Mouse (Mus musculus) small intestine, adult 2 months (tissue): ENCODE measurements at regions not wholly inside any gene's neighbourhood (a gene's known extent, or its start where the extent isn't known, plus 50 kb on each side); places are given as distances from the start of the nearest gene placed in this dataset.

Experiments
- H3K27ac ChIP-seq: fragments of 200-500 bp; 2 replicates; pipeline ENCODE4 v1.5.1; 2012; ENCODE audit warnings: low read depth, low read length, control low read depth, inconsistent platforms; ENCODE audit not compliant: insufficient read depth
- H3K27me3 ChIP-seq: fragments of 200-500 bp; 2 replicates; pipeline ENCODE4 v1.6.1; 2012; ENCODE audit warnings: mild to moderate bottlenecking, moderate library complexity, low read length, inconsistent platforms; ENCODE audit not compliant: control insufficient read depth, insufficient read depth
- H3K36me3 ChIP-seq: fragments of 200-500 bp; 2 replicates; pipeline ENCODE4 v1.6.1; 2012; ENCODE audit warnings: mild to moderate bottlenecking, low read length, control low read depth, inconsistent platforms; ENCODE audit not compliant: control insufficient read depth, insufficient read depth
- H3K4me1 ChIP-seq: fragments of 200-500 bp; 2 replicates; pipeline ENCODE4 v1.6.1; 2012; ENCODE audit warnings: low read length, inconsistent platforms, mixed read lengths; ENCODE audit not compliant: control insufficient read depth, insufficient read depth, insufficient read length
- H3K4me3 ChIP-seq: fragments of 200-500 bp; 2 replicates; pipeline ENCODE4 v1.5.1; 2012; ENCODE audit warnings: low read depth, mild to moderate bottlenecking, control low read depth, inconsistent platforms, low read length, moderate library complexity
- CTCF ChIP-seq: fragments of 200-500 bp; IDR thresholded peaks from 2 replicates; pipeline ENCODE4 v1.5.1; 2012; ENCODE audit warnings: low read depth, mild to moderate bottlenecking, control low read depth, inconsistent platforms, low read length, moderate library complexity, mixed read lengths; ENCODE audit not compliant: insufficient replicate concordance, insufficient read length; ENCODE audit errors: extremely low read depth
- POLR2A ChIP-seq: fragments of 200-500 bp; IDR thresholded peaks from 2 replicates; pipeline ENCODE4 v1.6.1; 2012; ENCODE audit warnings: low read depth, mild to moderate bottlenecking, control low read depth, inconsistent platforms, low read length, moderate library complexity
- WGBS: fragments of 180-500 bp; shearing (Covaris S2); methylation state at CpG from one replicate; pipeline ENCODE4 v1.1.7; 2018; 5-methylcytosine and 5-hydroxymethylcytosine counted together

GRCm38 (mm10) chr4:105994390-105994798, 204.7 kb downstream of the Gm12728 start:
- Histone ChIP-seq H3K27me3 (no peaks in the 10 kb centered on the region), H3K36me3 (no peaks in the 10 kb centered on the region), H3K4me1 (no peaks in the 10 kb centered on the region), H3K4me3 (no peak overlapping the region), H3K27ac (no peak overlapping the region)
- TF ChIP-seq POLR2A, result no peak
- no peak for TF ChIP-seq CTCF
- 70% methylated on average over 14 of the region's 14 CpGs for WGBS

DNA sequence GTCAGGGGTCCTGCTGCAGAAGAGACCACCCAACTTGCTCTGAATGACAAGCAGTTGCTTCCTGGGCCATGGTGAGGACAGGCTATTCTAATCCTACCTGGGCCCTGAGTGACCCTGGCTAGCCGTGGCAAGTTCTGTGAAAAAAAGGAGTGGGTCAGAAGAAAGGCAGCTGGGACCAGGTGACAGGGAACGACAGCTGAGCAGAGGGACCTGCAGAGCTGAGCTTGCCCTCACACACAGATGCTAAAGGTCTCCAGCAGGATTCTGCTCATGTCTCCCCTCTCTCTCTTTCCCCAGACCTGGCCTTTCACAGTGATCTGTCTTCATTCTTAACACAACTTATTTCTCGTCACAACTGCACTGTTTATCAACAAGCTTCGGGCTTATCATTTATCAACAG, 206.4 kb downstream of the Gm12728 start:
- Histone ChIP-seq H3K36me3 (no peaks in the 10 kb centered on the region), H3K27ac (no peak overlapping the region), H3K4me3 (no peak overlapping the region), H3K4me1 (no peaks in the 10 kb centered on the region), H3K27me3 (no peaks in the 10 kb centered on the region)
- WGBS, result 56% methylated on average over 4 of the region's 4 CpGs
- TF ChIP-seq CTCF, result no peak
- TF ChIP-seq POLR2A, result no peak

DNA sequence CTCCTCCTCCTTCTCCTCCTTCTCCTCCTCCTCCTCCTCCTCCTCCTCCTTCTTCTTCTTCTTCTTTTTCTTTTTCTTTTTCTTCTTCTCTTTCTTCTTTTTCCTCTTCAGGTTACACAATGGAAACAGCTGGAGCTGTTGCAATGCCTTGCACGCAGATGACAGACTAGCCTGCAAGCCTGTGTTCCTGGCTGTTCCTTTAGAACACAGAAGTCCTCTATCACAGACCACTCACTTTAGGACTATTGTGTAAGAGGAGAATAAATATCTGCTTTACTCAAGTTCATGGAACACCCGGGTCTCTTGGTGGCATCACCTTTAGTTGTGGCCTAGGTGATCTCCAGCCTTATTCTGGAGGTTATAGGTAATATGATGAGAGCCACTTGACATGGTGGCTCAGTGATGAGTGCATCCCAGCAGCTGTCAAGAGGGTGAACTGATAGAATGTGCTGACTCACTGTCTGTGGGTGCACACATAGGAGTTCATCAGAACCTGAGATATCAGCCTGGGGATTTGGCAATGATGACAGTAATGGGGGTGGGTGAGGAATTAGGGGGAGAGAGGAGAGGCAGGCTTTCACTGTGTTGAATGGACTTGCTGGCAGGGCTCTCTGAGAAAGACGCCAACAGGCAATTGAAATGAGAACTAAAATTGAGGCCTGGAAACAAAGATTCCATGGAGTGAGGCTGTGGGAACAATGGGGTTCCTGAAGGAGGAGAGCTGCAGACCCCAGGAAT, 207.4 kb downstream of the Gm12728 start:
- no peaks in the 10 kb centered on the region for H3K36me3 ChIP-seq
- no peaks in the 10 kb centered on the region for H3K4me1 ChIP-seq
- H3K4me3 ChIP-seq, result no peak overlapping the region
- H3K27ac ChIP-seq, result no peak overlapping the region
- H3K27me3 ChIP-seq, result no peaks in the 10 kb centered on the region
- TF ChIP-seq CTCF, result no peak
- no peak for TF ChIP-seq POLR2A
- 80% methylated on average over 3 of the region's 3 CpGs for WGBS

DNA sequence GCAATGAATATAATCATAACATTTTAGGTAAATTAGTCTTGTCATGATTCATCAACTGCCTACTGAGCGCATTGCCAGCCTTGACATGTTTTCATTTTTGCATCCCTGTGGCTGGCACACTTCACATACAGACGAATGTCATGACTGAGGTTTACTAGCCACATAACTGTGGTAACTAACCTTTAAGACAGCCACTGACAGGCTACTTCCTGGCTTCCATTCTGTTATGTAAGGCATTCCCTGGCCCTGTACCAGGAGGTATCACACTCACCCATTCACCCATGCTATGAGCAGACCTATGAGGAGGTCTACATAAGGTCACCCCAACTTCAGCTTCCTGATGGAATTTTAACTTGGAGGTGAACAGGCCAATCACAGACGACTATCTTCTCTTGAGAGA, 212.8 kb downstream of the Gm12728 start:
- no peak overlapping the region for H3K4me3 ChIP-seq
- no peaks in the 10 kb centered on the region for H3K4me1 ChIP-seq
- TF ChIP-seq POLR2A (no peak), CTCF (no peak)
- no peaks in the 10 kb centered on the region for H3K27me3 ChIP-seq
- H3K36me3 ChIP-seq, result no peaks in the 10 kb centered on the region
- H3K27ac ChIP-seq, result no peak overlapping the region
- WGBS, result 90% methylated on average over 3 of the region's 3 CpGs

GRCm38 (mm10) chr4:106005936-106006335, 216.3 kb downstream of the Gm12728 start:
- no peaks in the 10 kb centered on the region for H3K27me3 ChIP-seq
- TF ChIP-seq CTCF, result no peak
- TF ChIP-seq POLR2A, result no peak
- no peak overlapping the region for H3K4me3 ChIP-seq
- H3K4me1 ChIP-seq, result no peaks in the 10 kb centered on the region
- H3K36me3 ChIP-seq, result no peaks in the 10 kb centered on the region
- H3K27ac ChIP-seq, result no peak overlapping the region
- whole genome bisulfite sequencing, result 84% methylated on average over 5 of the region's 5 CpGs

DNA sequence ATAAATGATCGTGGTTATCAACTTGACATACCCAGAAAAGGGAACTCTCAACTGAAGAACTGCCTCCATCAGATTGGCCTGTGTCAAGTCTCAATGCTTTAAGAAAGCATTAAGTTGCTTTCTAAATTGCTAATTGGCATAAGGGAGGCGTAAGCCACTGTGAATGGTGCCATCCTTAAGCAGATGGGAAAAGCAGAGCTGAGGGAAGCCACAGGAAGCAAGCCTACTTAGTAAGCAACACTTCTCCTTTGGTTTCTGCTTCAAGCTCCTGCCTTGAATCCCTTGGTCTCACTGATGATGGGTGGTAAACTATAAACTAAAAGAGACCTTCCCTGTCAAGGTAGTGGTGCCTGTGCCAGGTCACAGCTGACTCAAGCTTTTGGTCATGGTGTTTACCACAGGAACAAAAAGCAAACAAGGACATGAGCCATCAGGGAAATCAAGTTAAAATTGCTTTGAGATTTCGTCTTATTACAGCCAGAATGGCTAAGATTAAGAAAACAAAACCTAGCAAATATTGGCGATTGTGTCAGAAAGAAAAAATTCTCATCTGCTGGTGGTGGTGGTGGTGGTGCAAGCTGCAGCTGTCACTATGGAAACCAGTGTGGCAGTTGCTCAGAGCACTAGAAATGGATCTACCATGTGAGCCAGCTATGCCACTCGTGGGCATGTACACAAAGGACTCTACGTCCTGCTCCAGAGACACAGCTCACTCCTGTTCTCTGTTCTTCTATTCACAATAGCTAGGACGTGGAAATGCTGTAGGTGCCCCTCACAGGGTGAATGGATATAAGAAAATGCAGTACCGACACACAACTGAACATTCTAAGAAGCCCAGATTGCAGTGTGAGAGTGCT, 217.9 kb downstream of the Gm12728 start:
- 77% methylated on average over 8 of the region's 8 CpGs for WGBS
- Histone ChIP-seq H3K36me3 (no peaks in the 10 kb centered on the region), H3K27ac (no peak overlapping the region), H3K4me1 (no peaks in the 10 kb centered on the region), H3K4me3 (no peak overlapping the region), H3K27me3 (no peaks in the 10 kb centered on the region)
- TF ChIP-seq POLR2A, result no peak
- no peak for TF ChIP-seq CTCF

DNA sequence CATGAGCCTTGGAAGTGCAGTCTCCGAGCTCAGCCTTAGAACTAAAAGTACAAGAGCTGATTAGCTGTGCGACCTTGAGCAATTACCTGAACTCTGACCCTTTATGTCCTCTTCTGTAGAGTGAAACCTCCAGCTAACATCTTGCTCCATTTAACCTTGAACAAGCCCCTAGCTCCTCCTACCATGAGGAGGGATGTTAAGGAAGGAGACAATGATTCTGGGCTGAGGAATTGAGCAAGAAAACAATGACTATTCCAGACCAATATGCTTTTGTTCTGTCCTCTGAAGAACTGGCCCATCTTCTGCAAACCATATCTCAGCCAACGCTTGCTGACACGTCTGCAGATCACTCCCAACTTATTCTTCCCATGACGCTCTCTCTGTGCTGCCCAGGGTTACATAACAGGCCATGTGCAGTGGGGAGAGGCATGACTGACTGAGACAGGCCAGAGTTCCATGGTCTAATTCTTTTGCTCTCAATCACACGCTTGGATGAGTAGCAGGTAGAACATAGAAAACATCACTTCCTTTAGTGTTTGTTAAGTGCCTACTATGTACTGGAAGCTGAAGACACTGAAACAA, 227.5 kb downstream of the Gm12728 start:
- Histone ChIP-seq H3K4me1 (no peaks in the 10 kb centered on the region), H3K27me3 (no peaks in the 10 kb centered on the region), H3K27ac (no peak overlapping the region), H3K36me3 (no peaks in the 10 kb centered on the region), H3K4me3 (no peak overlapping the region)
- 81% methylated on average over 6 of the region's 6 CpGs for WGBS
- TF ChIP-seq POLR2A, result no peak
- TF ChIP-seq CTCF, result no peak

- no peaks in the 10 kb centered on the region for H3K27me3 ChIP-seq
- TF ChIP-seq POLR2A (no peak), CTCF (no peak)
- H3K27ac ChIP-seq, result no peak overlapping the region
- H3K36me3 ChIP-seq, result no peaks in the 10 kb centered on the region
- WGBS, result 88% methylated on average over 4 of the region's 4 CpGs
- no peak overlapping the region for H3K4me3 ChIP-seq
- H3K4me1 ChIP-seq, result no peaks in the 10 kb centered on the region
These were observed 229.3 kb downstream of the Gm12728 start for GRCm38 (mm10) chr4:106018936-106019335.
